Mouse (Mus musculus) small intestine, adult 2 months (tissue): ENCODE results near the gene Diaph3.

Experiments
- CTCF ChIP-seq: fragments of 200-500 bp; IDR thresholded peaks from 2 replicates; pipeline ENCODE4 v1.5.1; 2012; ENCODE audit warnings: low read depth, mild to moderate bottlenecking, control low read depth, inconsistent platforms, low read length, moderate library complexity, mixed read lengths; ENCODE audit not compliant: insufficient replicate concordance, insufficient read length; ENCODE audit errors: extremely low read depth
- POLR2A ChIP-seq: fragments of 200-500 bp; IDR thresholded peaks from 2 replicates; pipeline ENCODE4 v1.6.1; 2012; ENCODE audit warnings: low read depth, mild to moderate bottlenecking, control low read depth, inconsistent platforms, low read length, moderate library complexity

GRCm38 (mm10) chr14:86641839-86642238 lies 499.2 kb downstream of the Diaph3 start:
- TF ChIP-seq POLR2A (no peak), CTCF (no peak)
